Mouse (Mus musculus) embryonic stem cell, embryonic (primary cell): ENCODE results near the gene Sbsn.

Source experiments
- CTCF ChIA-PET, 4 experiments: fragments of 300-600 bp in 2 of 4; fragments of 350-600 bp in 2 of 4; sonication (Branson Sonifier 250); formaldehyde crosslinking; loops; one replicate each; lab custom pipeline; 2022; ENCODE audit warnings: inconsistent platforms in 2 of 4; lab: Charles Lee
- POLR2A ChIA-PET, 4 experiments: fragments of 300-600 bp in 2 of 4; fragments of 350-600 bp in 2 of 4; sonication (Branson Sonifier 250); formaldehyde crosslinking; loops; one replicate each; lab custom pipeline; 2022; ENCODE audit warnings: antibody characterized with exemption in 4 of 4, inconsistent platforms in 1 of 4; lab: Charles Lee

The Sbsn gene

GRCm38 (mm10) chr7:30781792-30782191, 30.5 kb downstream of the Sbsn start:
- ChIA-PET CTCF (interaction anchor here (0.6 to 1.2 kb wide), 17 partner anchors 8 to 389 kb away, joined by 3 to 10 read pairs (median 3); no protein-coding TSS in a partner anchor), POLR2A (interaction anchor here in 1 of 4 experiments (0.6 to 0.8 kb wide), 2 partner anchors 11 to 240 kb away, joined by 3 read pairs; no protein-coding TSS in a partner anchor)

DNA sequence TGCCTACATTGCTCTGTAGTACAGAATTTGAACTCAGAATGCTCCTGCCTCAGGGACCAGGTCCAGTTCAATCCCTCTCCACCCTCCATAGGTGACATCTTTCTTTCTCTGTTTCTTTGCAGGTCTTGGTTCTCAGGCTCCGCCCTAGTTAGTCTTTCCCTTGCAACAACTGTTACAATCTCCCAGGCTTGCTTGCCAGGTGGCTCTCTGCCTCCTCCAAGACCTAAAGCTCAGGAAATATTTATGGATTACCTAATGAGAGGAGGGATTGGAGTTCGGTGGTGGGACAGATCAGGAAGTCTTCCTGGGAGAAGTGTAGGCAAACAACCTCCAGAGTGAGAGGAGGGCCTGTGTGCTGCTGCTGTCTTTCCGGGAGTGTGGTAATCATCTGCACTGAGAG, 31.4 kb downstream of the Sbsn start:
- POLR2A ChIA-PET = interaction anchor here in 1 of 4 experiments (0.8 kb wide), 1 partner anchor 12 kb away, joined by 3 read pairs; no protein-coding TSS in a partner anchor
- CTCF ChIA-PET = interaction anchor here (0.6 to 1.0 kb wide), 15 partner anchors 45 to 388 kb away, joined by 3 to 10 read pairs (median 3); no protein-coding TSS in a partner anchor

DNA sequence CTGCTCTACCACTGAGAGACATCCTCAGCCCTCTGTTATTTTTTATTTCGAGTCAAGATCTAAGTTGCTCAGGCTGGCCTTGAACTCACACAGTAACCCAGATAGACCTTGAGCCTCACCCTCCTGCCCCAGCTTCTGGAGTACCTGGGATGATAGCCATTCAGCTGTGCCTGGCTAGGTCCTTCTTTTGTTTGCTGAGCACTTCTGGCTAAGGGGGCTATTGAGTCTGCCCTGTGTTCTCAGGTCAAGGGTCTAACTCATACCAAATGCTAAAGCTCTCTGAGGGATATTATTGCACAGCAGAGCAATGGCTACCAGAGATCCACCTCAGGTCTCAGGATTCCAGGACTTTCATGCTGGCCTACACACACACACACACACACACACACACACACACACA, 33.9 kb downstream of the Sbsn start:
- CTCF ChIA-PET = interaction anchor here (0.6 to 2.1 kb wide), 12 partner anchors 8 to 313 kb away, joined by 3 to 11 read pairs (median 5); no protein-coding TSS in a partner anchor
- POLR2A ChIA-PET = interaction anchor here (0.7 to 1.7 kb wide), 16 partner anchors 9 to 505 kb away, joined by 3 to 9 read pairs (median 3); partner anchors contain the start of genes Usf2 (in 2 of the 4), Thap8 (in 1 of the 4) and Wdr62 (in 1 of the 4)

DNA sequence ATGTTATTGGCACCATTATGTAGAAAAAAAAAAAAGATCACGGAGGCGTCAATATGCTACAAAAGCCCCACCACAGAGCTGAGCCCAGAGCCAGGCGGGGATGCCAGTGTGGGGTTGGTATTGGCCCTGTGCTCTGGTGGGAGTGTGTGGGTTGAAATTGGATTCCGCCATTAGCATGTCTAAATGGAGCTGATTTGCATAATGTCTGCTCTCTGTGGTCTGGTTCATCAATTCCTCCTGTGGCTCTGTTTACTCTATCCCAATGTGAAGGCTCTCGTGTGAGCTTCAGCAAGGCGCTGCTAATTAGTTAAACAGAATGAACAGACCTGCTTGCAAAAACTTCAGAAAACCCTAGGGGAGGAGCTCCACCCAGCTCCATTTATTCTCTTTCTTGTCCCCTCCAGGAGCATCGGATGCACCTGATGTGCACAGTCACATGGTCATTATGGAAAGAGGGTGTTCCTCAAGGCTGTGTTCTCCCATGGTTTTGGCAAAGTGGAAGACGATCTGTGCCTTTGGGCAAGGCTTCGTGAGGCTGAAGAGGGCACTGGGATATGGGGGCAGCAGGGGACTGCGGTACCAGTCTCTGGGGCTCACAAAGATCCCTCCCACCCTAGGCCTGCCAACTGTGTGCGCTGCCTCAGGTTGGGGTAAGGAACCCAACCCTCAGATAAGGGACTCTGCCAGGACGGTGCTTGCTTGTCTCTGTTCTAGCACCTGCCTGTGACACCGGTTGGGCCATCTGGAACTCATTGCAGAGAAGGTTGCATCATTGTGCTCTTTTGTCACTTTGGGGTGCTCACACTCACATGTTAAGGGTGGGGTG, 34.7 kb downstream of the Sbsn start:
- ChIA-PET CTCF (interaction anchor here (0.6 to 2.2 kb wide), 17 partner anchors 9 to 312 kb away, joined by 3 to 11 read pairs (median 4); no protein-coding TSS in a partner anchor), POLR2A (interaction anchor here in 3 of 4 experiments (0.6 to 1.7 kb wide), 24 partner anchors 8 to 506 kb away, joined by 3 to 9 read pairs (median 3); partner anchors contain the start of genes Haus5 (in 1 of the 3), Thap8 (in 1 of the 3), Usf2 (in 1 of the 3) and Wdr62 (in 1 of the 3))

DNA sequence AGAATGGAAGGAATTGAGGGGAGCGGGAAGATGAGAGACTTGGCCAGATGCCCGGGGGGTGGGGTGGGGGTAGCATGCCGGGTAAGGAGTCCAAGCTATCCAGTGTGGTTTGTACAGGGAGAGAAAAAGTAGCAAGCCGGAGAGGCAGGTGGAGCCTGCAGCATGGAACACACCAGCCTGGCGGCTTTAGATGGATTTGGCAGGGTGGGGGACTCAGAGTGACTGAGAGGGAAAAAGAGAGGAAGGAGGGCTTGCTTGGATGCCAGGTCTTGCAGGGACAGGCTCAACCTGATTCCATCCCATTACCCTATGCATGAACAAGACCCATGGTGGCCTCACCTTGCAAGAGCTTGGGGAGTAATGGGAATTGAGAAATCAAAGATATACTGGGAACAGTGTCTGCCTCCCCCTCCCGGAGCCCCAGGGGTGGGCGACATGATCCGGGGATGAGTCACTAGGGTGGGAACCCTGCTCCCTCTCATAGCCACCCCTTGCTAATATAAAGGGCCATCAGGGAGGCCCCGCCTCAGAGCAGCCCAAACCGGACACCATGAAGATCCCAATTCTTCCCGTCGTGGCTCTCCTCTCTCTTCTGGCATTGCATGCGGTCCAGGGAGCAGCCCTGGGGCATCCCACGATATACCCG, 36.2 kb downstream of the Sbsn start, which contains the start of gene Krtdap:
Krtdap (plus strand) TSS at position 520 of the 646 bp plus-strand sequence.
- POLR2A ChIA-PET = interaction anchor here in 3 of 4 experiments (0.5 to 2.0 kb wide), 6 partner anchors 8 to 246 kb away, joined by 3 to 10 read pairs (median 4); no protein-coding TSS in a partner anchor
- CTCF ChIA-PET = interaction anchor here (0.5 to 2.2 kb wide), 11 partner anchors 10 to 308 kb away, joined by 3 to 11 read pairs (median 4); no protein-coding TSS in a partner anchor

DNA sequence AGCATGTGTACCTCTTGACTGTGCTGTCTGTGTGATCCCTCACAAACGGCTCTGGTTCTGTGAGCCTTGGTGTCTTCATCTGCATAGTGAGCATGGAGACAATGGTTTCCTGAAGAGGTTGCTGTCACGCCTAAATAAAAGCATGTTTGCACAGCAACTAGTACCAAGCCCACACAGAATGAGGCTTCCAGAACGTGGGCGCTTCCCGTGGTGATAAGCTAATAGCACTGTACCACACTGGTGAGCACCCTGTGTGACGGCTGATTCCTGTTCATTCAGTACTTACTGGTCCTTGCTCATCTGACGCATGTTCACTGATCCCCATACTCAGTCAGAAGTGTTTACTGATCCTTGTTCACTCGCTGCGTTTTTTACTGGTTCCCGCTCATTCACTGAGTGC, 38.9 kb downstream of the Sbsn start:
- ChIA-PET POLR2A (interaction anchor here in 3 of 4 experiments (0.6 to 1.0 kb wide), 3 partner anchors 13 to 383 kb away, joined by 3 to 7 read pairs (median 4); no protein-coding TSS in a partner anchor), CTCF (interaction anchor here in 1 of 4 experiments (0.7 to 1.9 kb wide), 4 partner anchors 9 to 478 kb away, joined by 3 to 4 read pairs (median 4); no protein-coding TSS in a partner anchor)

GRCm38 (mm10) chr7:30791921-30792320, 40.6 kb downstream of the Sbsn start:
- CTCF ChIA-PET = interaction anchor here (0.7 to 1.3 kb wide), 6 partner anchors 12 to 306 kb away, joined by 3 to 6 read pairs (median 5); no protein-coding TSS in a partner anchor
- POLR2A ChIA-PET = interaction anchor here in 2 of 4 experiments (0.6 to 1.3 kb wide), 4 partner anchors 12 to 548 kb away, joined by 3 to 5 read pairs (median 3); no protein-coding TSS in a partner anchor

DNA sequence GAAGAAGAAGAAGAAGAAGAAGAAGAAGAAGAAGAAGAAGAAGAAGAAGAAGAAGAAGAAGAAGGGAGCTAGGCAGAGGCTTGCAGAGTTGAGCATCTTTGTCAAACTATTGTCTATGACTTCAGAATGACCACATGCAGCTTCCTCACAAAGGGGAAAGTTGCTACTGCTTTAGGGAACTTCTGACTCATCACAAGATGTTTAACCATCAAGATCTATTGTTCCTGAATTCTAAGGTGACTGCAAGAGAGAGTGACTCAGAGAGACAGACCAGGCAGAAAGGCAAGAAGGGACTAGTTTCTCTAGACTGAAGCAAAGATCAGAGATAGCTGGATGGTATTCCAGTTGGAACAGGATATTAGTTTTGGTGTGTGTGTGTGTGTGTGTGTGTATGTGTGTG, 43.6 kb downstream of the Sbsn start:
- CTCF ChIA-PET = interaction anchor here in 2 of 4 experiments (0.6 to 1.5 kb wide), 4 partner anchors 11 to 65 kb away, joined by 3 to 6 read pairs (median 6); no protein-coding TSS in a partner anchor
- POLR2A ChIA-PET = interaction anchor here in 3 of 4 experiments (0.6 to 2.0 kb wide), 5 partner anchors 8 to 242 kb away, joined by 3 to 6 read pairs (median 3); no protein-coding TSS in a partner anchor

GRCm38 (mm10) chr7:30796790-30797189, 45.5 kb downstream of the Sbsn start:
- CTCF ChIA-PET = interaction anchor here in 1 of 4 experiments (0.6 to 2.0 kb wide), 3 partner anchors 9 to 31 kb away, joined by 3 to 8 read pairs (median 3); no protein-coding TSS in a partner anchor
- POLR2A ChIA-PET = interaction anchor here in 1 of 4 experiments (0.6 to 1.2 kb wide), 2 partner anchors 9 to 25 kb away, joined by 3 read pairs; no protein-coding TSS in a partner anchor

- CTCF ChIA-PET = interaction anchor here in 2 of 4 experiments (0.6 to 1.6 kb wide), 3 partner anchors 23 to 59 kb away, joined by 3 to 4 read pairs (median 4); no protein-coding TSS in a partner anchor
Measured at GRCm38 (mm10) chr7:30800653-30801052, 49.4 kb downstream of the Sbsn start.

DNA sequence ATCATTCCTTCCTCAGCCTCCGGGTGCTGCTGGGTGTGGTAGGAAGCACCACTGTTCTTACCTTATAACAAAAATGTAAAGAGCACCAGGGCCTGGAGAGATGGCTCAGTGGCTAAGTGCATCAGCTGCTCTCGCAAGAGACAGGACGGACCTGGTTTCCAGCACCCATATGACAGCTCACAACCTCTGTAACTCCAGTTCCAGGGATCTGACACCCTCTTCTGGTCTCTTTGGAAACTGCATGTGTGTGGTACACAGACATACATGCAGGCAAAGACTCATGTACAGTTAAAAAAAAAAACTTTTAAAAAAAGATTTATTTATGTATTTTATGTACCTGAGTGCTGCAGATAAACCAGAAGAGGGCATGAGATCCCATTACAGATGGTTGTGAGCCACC, 52.0 kb downstream of the Sbsn start:
- POLR2A ChIA-PET = interaction anchor here in 3 of 4 experiments (0.6 to 1.8 kb wide), 4 partner anchors 13 to 120 kb away, joined by 3 to 4 read pairs (median 4); no protein-coding TSS in a partner anchor
- CTCF ChIA-PET = interaction anchor here (0.6 to 11.7 kb wide), 26 partner anchors 11 to 526 kb away, joined by 3 to 202 read pairs (median 4); partner anchors contain the start of genes Fam187b (in 3 of the 4), Lsr (in 3 of the 4) and Ffar1 (in 2 of the 4)

More at GRCm38 (mm10) chr7:30800653-30801052, 49.4 kb downstream of the Sbsn start:
- POLR2A ChIA-PET = no interaction called here

DNA sequence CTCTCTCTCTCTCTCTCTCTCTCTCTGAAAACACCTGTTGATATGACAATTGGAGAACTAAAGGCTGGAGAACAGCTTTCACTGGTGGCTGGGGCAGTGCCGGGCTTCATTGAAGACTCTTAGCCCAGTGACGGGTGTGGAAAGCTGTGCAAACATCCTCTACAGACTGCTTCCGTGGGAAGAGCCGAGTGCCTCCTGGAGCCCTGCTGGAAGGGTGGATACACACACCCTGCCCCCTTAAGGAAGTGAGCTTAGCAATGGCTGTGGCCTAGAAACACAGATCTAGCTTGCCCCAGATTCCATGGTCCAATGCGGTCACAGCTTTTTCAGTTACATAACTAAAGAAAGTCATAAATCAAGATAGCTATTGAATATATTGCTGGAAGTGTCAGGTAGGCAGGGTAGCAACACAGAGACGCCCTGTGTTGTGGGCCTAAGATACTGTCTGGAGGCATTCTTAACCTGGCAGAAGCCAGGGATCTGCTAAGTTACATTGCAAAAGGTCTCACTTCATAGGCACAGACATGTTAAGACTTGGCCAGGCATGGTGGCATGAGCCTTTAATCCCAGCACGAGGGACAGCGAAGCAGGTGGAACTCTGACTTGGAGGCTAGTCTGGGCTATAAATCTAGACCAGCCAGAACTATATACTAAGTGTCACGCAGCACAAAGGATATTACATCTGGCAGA, 52.9 kb downstream of the Sbsn start:
- CTCF ChIA-PET = interaction anchor here (0.6 to 11.7 kb wide), 29 partner anchors 12 to 367 kb away, joined by 3 to 202 read pairs (median 4); partner anchors contain the start of genes Fam187b (in 3 of the 4), Lsr (in 3 of the 4), Ffar1 (in 2 of the 4) and Pmis2 (in 1 of the 4)
- POLR2A ChIA-PET = interaction anchor here (0.6 to 1.9 kb wide), 5 partner anchors 12 to 121 kb away, joined by 3 to 8 read pairs (median 4); partner anchors contain the start of gene Ffar1 (in 1 of the 4)
